Mouse (Mus musculus): ENCODE measurements around the gene Mob3b. TPM values are rescaled to one million over a fixed set of nuclear protein-coding genes. Genes with fewer than 3 reads are reported as not detected.
A peak's percentile ranks its signal among the peaks of the same experiment; 100 is the strongest.
"Not testable (repeated sequence)": the region's sequence is repeated elsewhere in the genome, so short reads cannot be mapped to it uniquely, and the experiment has no call there.

The Mob3b gene
- polyA plus RNA-seq, 1 experiment from 2014 or later = 14.7 TPM

- Histone ChIP-seq H3K4me3 (replicated peaks) (no peak overlapping the region), H3K36me3 (no peaks in the 10 kb centered on the region), H3K27ac (no peak overlapping the region), H3K27me3 (no peaks in the 10 kb centered on the region), H3K9me3 (replicated peaks) (no peaks in the 10 kb centered on the region), H3K4me2 (no peak overlapping the region), H3K9ac (no peak overlapping the region), H3K4me1 (no peaks in the 10 kb centered on the region)
- WGBS = 50% methylated on average over 7 of the region's 7 CpGs
- ATAC-seq (replicated peaks; ENCODE audit: low FRiP score) = no peak
Observed at GRCm38 (mm10) chr4:34917400-34917799, 239.9 kb downstream of the Mob3b start.

- Histone ChIP-seq H3K9me3 (replicated peaks) (no peaks in the 10 kb centered on the region), H3K4me3 (replicated peaks) (no peak overlapping the region), H3K27ac (no peak overlapping the region), H3K9ac (no peak overlapping the region), H3K27me3 (no peaks in the 10 kb centered on the region), H3K36me3 (no peaks in the 10 kb centered on the region), H3K4me1 (no peaks in the 10 kb centered on the region), H3K4me2 (no peak overlapping the region)
- ATAC-seq (replicated peaks; ENCODE audit: low FRiP score) = no peak
- 84% methylated on average over 3 of the region's 3 CpGs for WGBS
Observed at GRCm38 (mm10) chr4:34912171-34912570, 245.1 kb downstream of the Mob3b start.

GRCm38 (mm10) chr4:34911401-34911800, 245.9 kb downstream of the Mob3b start:
- no peak overlapping the region for H3K9ac ChIP-seq
- no peak overlapping the region for H3K27ac ChIP-seq
- H3K4me1 ChIP-seq = no peaks in the 10 kb centered on the region
- no peak overlapping the region for H3K4me2 ChIP-seq
- H3K27me3 ChIP-seq = no peaks in the 10 kb centered on the region
- ATAC-seq (replicated peaks; ENCODE audit: low FRiP score) = no peak
- H3K4me3 ChIP-seq (replicated peaks) = no peak overlapping the region
- H3K36me3 ChIP-seq = no peaks in the 10 kb centered on the region
- WGBS = 48% methylated on average over 3 of the region's 3 CpGs
- H3K9me3 ChIP-seq (replicated peaks) = no peaks in the 10 kb centered on the region

DNA sequence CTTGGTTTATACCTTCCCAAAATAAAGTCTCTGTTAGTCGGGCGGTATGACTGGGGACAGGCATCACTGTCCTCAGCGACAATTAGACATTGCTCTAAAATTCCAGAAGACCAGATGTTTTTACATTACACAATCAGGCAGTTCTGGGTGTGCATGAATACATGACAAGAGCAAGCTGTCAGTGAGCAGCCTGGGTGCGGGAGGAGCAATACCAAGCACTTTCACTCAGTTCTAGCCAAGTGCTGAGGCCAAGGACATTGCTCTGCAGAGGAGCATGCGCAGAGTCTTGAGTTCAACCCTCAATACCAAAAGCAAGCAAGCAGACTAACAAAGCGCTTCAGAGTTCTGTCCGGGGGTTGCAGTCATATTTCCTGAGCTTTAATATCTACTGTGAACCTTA, 249.2 kb downstream of the Mob3b start:
- ATAC-seq (replicated peaks; ENCODE audit: low FRiP score) = no peak
- no peaks in the 10 kb centered on the region for H3K27me3 ChIP-seq
- H3K4me2 ChIP-seq = no peak overlapping the region
- H3K4me3 ChIP-seq (replicated peaks) = no peak overlapping the region
- no peaks in the 10 kb centered on the region for H3K9me3 ChIP-seq (replicated peaks)
- WGBS = 77% methylated on average over 7 of the region's 7 CpGs
- no peak overlapping the region for H3K9ac ChIP-seq
- H3K36me3 ChIP-seq = no peaks in the 10 kb centered on the region
- H3K27ac ChIP-seq = no peak overlapping the region
- H3K4me1 ChIP-seq = no peaks in the 10 kb centered on the region

DNA sequence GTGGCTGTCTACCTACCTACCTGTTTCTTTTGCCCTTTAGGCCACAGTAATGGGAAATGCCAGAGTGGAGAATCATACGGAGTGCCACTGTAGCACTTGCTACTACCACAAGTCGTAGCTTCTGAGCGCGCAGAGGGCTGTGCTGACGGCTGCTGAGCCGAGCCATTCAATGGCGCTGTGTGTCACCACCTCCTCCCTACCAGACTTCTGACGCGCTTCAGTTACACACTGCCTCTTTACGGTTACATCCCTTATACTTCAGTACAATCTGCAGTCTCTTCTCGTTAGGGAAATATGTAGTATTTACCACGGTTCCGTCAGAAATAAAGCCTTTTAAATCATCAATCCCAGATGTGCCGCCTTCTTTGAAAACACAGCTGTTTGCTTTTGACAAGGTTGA, 250.3 kb downstream of the Mob3b start:
- 0 out of 2 replicates have a peak overlapping the region, but pooled peaks have one; percentile 16 for H3K4me2 ChIP-seq
- H3K36me3 ChIP-seq = no peaks in the 10 kb centered on the region
- no peak overlapping the region for H3K9ac ChIP-seq
- WGBS = 42% methylated on average over 14 of the region's 14 CpGs
- H3K9me3 ChIP-seq (replicated peaks) = no peaks in the 10 kb centered on the region
- H3K4me1 ChIP-seq = no peaks in the 10 kb centered on the region
- ATAC-seq (replicated peaks; ENCODE audit: low FRiP score) = no peak
- H3K27ac ChIP-seq = no peak overlapping the region
- no peak overlapping the region for H3K4me3 ChIP-seq (replicated peaks)
- no peaks in the 10 kb centered on the region for H3K27me3 ChIP-seq

DNA sequence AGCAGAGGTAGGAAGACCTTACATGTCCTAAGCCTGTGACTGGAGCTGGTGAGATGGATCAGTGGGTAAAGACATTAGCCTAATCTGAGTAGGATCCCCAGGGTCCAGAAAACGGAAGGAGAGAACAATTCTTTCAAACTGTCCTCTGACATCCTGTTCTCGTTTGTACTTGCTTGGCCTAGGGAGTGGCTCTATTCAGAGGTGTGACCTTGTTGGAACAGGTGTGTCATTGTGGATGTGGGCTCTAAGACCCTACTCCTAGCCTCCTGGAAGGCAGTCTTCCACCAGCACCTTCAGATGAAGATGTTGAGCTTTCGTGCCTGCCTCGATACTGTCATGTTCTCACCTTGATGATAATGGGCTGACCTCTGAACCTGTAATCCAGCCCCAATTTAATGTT, 251.1 kb downstream of the Mob3b start:
- H3K27ac ChIP-seq = no peak overlapping the region
- H3K36me3 ChIP-seq = no peaks in the 10 kb centered on the region
- H3K9ac ChIP-seq = no peak overlapping the region
- H3K4me1 ChIP-seq = no peaks in the 10 kb centered on the region
- H3K4me3 ChIP-seq (replicated peaks) = no peak overlapping the region
- no peaks in the 10 kb centered on the region for H3K9me3 ChIP-seq (replicated peaks)
- H3K4me2 ChIP-seq = no peak overlapping the region
- 73% methylated on average over 4 of the region's 4 CpGs for WGBS
- no peaks in the 10 kb centered on the region for H3K27me3 ChIP-seq
- ATAC-seq (replicated peaks; ENCODE audit: low FRiP score) = no peak

DNA sequence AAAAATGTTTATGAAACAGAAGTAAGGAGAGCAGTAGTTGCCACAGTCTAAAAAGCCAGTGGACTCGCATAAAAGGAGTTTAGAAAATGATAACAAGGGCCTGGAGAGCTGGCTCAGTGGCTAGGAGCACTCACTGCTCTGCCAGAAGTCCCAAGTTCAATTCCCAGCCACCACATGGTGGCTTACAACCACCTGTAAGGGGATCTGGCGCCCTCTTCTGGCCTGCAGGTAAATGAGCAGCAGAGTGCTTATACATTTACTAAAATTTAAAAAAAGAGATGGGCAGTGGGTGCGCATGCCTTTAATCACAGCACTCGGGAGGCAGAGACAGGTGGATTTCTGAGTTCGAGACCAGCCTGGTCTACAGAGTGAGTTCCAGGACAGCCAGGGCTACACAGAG, 251.9 kb downstream of the Mob3b start:
- 67% methylated on average over 5 of the region's 5 CpGs for whole genome bisulfite sequencing
- no peak for ATAC-seq (replicated peaks; ENCODE audit: low FRiP score)
- H3K4me1 ChIP-seq = no peaks in the 10 kb centered on the region

DNA sequence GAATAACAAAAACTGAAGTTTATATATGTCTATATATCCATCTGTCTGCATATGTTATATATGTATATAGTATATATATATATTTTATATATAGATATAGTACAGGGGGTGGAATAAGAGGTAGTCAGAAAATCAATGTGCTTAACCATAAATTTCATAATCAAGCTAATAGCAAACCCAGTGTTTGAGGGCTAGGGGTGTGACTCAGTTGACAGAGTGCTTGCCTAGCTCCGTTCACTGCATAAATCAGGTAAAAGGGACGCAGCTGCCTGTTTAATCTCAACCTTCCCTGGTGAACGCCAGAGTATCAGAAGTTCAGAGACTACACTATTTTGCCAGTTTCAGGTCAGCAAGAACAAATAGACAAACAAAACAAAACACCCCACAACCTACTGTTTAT, 255.7 kb downstream of the Mob3b start:
- not testable (repeated sequence) for H3K36me3 ChIP-seq; H3K4me3 ChIP-seq (replicated peaks); H3K27me3 ChIP-seq; H3K27ac ChIP-seq; ATAC-seq (replicated peaks; ENCODE audit: low FRiP score); H3K9me3 ChIP-seq (replicated peaks); H3K4me1 ChIP-seq; H3K9ac ChIP-seq; H3K4me2 ChIP-seq
- WGBS = 39% methylated on average over 3 of the region's 3 CpGs

More for the DNA sequence above, 251.9 kb downstream of the Mob3b start:
- Histone ChIP-seq H3K4me2 (no peak overlapping the region), H3K36me3 (no peaks in the 10 kb centered on the region), H3K4me3 (replicated peaks) (no peak overlapping the region), H3K9me3 (replicated peaks) (no peaks in the 10 kb centered on the region), H3K27me3 (no peaks in the 10 kb centered on the region), H3K27ac (no peak overlapping the region), H3K9ac (no peak overlapping the region)

- H3K27ac ChIP-seq = no peak overlapping the region
- H3K9me3 ChIP-seq (replicated peaks) = no peaks in the 10 kb centered on the region
- no peak overlapping the region for H3K4me2 ChIP-seq
- no peak overlapping the region for H3K9ac ChIP-seq
- H3K36me3 ChIP-seq = no peaks in the 10 kb centered on the region
- peaks cover 5% of the 10 kb centered on the region; the same call in 1 of the 2 replicates for H3K4me1 ChIP-seq
- ATAC-seq (replicated peaks; ENCODE audit: low FRiP score) = no peak
- H3K4me3 ChIP-seq (replicated peaks) = no peak overlapping the region
- H3K27me3 ChIP-seq = no peaks in the 10 kb centered on the region
- 77% methylated on average over 4 of the region's 4 CpGs for WGBS
Observed at GRCm38 (mm10) chr4:34901166-34901565, 256.1 kb downstream of the Mob3b start.

- whole genome bisulfite sequencing = 39% methylated on average over 9 of the region's 9 CpGs
- Histone ChIP-seq H3K9me3 (replicated peaks) (no peaks in the 10 kb centered on the region), H3K4me1 (peaks cover 5% of the 10 kb centered on the region; the same call in 1 of the 2 replicates), H3K27me3 (no peaks in the 10 kb centered on the region), H3K4me2 (no peak overlapping the region), H3K36me3 (no peaks in the 10 kb centered on the region), H3K4me3 (replicated peaks) (no peak overlapping the region), H3K27ac (no peak overlapping the region), H3K9ac (no peak overlapping the region)
- no peak for ATAC-seq (replicated peaks; ENCODE audit: low FRiP score)
Observed at GRCm38 (mm10) chr4:34900155-34900554, 257.1 kb downstream of the Mob3b start.

- Histone ChIP-seq H3K36me3 (no peaks in the 10 kb centered on the region), H3K27me3 (no peaks in the 10 kb centered on the region), H3K4me1 (peaks cover 5% of the 10 kb centered on the region; the same call in 1 of the 2 replicates), H3K27ac (no peak overlapping the region), H3K9ac (no peak overlapping the region), H3K4me2 (no peak overlapping the region), H3K9me3 (replicated peaks) (no peaks in the 10 kb centered on the region), H3K4me3 (replicated peaks) (no peak overlapping the region)
- 92% methylated on average over 1 of the region's 1 CpGs for WGBS
- no peak for ATAC-seq (replicated peaks; ENCODE audit: low FRiP score)
Observed at GRCm38 (mm10) chr4:34899322-34899721, 258.0 kb downstream of the Mob3b start.
